Mouse (Mus musculus): ENCODE data around the gene Gm43191. TPM values are rescaled to one million over a fixed set of nuclear protein-coding genes. Genes with fewer than 3 reads are reported as not detected.
"Not testable (repeated sequence)": the region's sequence is repeated elsewhere in the genome, so short reads cannot be mapped to it uniquely, and the experiment has no call there.

Gm43191 gene
- polyA plus RNA-seq, 1 experiment from 2014 or later: not detected

DNA sequence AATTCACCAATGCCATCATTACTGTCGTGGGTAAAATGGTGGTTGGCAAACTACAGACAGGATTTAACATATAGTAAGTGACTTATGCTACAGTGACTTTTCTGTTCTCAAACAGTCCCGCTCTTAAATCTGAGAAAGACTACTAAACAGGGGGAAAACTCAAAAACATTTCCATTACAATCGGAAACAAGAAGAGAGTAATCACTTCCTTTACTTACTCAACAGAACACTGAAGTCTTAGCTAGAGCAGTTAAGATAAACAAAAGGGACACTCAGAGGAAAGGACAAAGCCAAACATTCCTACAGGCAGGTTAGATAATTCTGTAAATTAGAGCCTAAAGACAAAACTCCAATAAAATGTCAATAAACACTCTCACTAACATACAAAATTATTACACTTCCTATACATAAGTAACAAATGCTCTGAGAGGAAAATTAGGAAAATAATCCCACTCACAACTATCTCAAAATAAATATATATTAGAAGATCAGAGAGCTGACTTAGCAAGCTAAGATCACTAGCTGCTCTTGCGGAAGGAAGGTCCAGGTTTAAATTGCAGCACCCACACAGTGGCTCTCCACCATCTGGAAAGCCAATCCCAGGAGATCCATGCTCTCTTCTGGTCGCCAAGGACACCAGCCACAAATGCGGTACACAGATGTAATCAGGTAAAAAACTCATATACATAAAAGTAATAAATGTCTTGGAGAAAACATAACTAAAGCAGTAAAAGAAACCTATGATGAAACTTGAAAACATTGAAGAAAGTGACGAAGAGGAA, 24.7 kb downstream of the Gm43191 start:
- Histone ChIP-seq H3K4me2 (ENCODE audit: low read depth, low read length) (no peak overlapping the region), H3K4me3 (replicated peaks; ENCODE audit: low read length) (no peak overlapping the region), H3K9me3 (replicated peaks; ENCODE audit: control insufficient read depth, low read length) (no peaks in the 10 kb centered on the region), H3K4me1 (ENCODE audit: control insufficient read depth, insufficient read depth, low read length) (peaks cover 21% of the 10 kb centered on the region), H3K27me3 (ENCODE audit: control insufficient read depth, insufficient read depth, low read length) (no peaks in the 10 kb centered on the region), H3K9ac (ENCODE audit: low read length) (no peak overlapping the region), H3K36me3 (ENCODE audit: control insufficient read depth, insufficient read depth, low read length) (no peaks in the 10 kb centered on the region), H3K27ac (ENCODE audit: low read length) (no peak overlapping the region)
- 69% methylated on average over 7 of the region's 7 CpGs for WGBS
- ATAC-seq (ENCODE audit: insufficient read depth, low FRiP score): no peak

DNA sequence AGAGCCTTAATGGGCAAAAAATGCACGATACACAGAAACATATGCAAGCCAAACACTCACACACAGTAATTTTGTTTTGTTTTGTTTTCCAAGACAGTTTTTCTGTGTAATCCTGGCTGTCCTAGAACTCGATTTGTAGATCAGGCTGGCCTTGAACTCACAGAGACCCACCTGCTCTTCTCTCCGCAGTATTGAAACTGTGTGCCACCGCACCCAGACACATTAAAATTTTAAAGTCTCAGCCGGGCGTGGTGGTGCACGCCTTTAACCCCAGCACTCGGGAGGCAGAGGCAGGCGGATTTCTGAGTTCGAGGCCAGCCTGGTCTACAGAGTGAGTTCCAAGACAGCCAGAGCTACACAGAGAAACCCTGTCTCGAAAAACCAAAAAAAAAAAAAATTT, 27.0 kb downstream of the Gm43191 start:
- not testable (repeated sequence) for H3K9me3 ChIP-seq (replicated peaks; ENCODE audit: control insufficient read depth, low read length); H3K4me2 ChIP-seq (ENCODE audit: low read depth, low read length); H3K9ac ChIP-seq (ENCODE audit: low read length); H3K36me3 ChIP-seq (ENCODE audit: control insufficient read depth, insufficient read depth, low read length); H3K27me3 ChIP-seq (ENCODE audit: control insufficient read depth, insufficient read depth, low read length); H3K27ac ChIP-seq (ENCODE audit: low read length); H3K4me1 ChIP-seq (ENCODE audit: control insufficient read depth, insufficient read depth, low read length); ATAC-seq (ENCODE audit: insufficient read depth, low FRiP score); H3K4me3 ChIP-seq (replicated peaks; ENCODE audit: low read length)
- WGBS: 92% methylated on average over 11 of the region's 11 CpGs

DNA sequence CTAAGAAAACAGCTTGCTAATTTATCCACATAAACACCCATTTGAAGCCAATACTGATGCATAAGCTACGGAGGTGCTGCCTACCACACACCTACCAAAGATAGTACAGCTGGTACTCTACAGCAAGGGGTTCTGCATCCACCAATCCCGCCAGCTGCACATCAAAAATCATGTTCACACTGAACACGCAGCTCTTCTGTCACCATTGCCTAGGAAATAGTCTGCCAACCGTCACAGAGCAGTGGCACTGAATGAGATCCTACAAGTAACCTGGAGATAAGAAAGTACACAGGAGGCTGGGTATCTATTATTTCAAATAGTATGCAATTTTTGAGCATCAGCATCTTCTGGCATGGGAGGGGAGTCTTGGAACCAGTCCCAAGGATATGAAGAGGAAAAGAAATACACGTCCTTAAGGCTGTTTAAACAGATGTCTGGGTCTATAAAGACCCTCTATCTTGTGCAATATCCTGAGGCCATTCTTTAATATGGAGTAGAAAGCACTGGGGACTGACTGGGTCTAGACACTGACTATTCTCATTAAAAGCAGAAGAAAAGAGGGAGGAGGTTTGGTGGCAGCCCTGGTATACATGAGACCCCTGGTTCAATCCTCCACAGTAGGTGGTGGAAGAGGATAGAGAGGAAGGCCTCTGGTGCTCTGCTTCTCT, 27.6 kb downstream of the Gm43191 start:
- Histone ChIP-seq H3K4me3 (replicated peaks; ENCODE audit: low read length) (no peak overlapping the region), H3K36me3 (ENCODE audit: control insufficient read depth, insufficient read depth, low read length) (no peaks in the 10 kb centered on the region), H3K27me3 (ENCODE audit: control insufficient read depth, insufficient read depth, low read length) (no peaks in the 10 kb centered on the region), H3K27ac (ENCODE audit: low read length) (no peak overlapping the region), H3K4me2 (ENCODE audit: low read depth, low read length) (no peak overlapping the region), H3K9ac (ENCODE audit: low read length) (no peak overlapping the region), H3K9me3 (replicated peaks; ENCODE audit: control insufficient read depth, low read length) (no peaks in the 10 kb centered on the region), H3K4me1 (ENCODE audit: control insufficient read depth, insufficient read depth, low read length) (peaks cover 6% of the 10 kb centered on the region; the same call in 1 of the 2 replicates)
- 67% methylated on average over 5 of the region's 5 CpGs for WGBS
- no peak for ATAC-seq (ENCODE audit: insufficient read depth, low FRiP score)

DNA sequence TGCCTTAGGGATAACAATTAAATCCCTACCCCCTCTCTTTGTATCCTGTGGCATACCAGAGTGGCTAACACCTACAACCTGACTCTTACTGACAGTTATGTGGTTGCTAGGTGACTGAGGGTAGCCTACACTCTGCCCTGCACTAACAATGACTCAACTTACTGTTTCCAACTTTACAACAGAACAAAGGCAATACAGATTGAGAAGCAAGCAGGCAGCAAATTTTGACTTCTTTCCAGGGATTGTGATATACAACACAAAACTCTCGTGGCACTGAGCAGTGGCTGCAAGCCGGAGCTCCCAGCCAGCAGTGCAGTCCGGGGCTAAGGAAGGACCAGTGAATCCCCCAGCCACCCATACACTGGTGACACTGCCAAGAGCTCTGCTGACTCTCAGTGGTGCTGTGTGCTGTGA, 29.0 kb downstream of the Gm43191 start:
- no peak overlapping the region for H3K27ac ChIP-seq (ENCODE audit: low read length)
- H3K4me1 ChIP-seq (ENCODE audit: control insufficient read depth, insufficient read depth, low read length): peaks cover 6% of the 10 kb centered on the region; the same call in 1 of the 2 replicates
- 61% methylated on average over 3 of the region's 3 CpGs for WGBS
- H3K36me3 ChIP-seq (ENCODE audit: control insufficient read depth, insufficient read depth, low read length): no peaks in the 10 kb centered on the region
- H3K9ac ChIP-seq (ENCODE audit: low read length): no peak overlapping the region
- no peak for ATAC-seq (ENCODE audit: insufficient read depth, low FRiP score)
- H3K4me3 ChIP-seq (replicated peaks; ENCODE audit: low read length): no peak overlapping the region
- no peak overlapping the region for H3K4me2 ChIP-seq (ENCODE audit: low read depth, low read length)
- no peaks in the 10 kb centered on the region for H3K9me3 ChIP-seq (replicated peaks; ENCODE audit: control insufficient read depth, low read length)
- H3K27me3 ChIP-seq (ENCODE audit: control insufficient read depth, insufficient read depth, low read length): no peaks in the 10 kb centered on the region

DNA sequence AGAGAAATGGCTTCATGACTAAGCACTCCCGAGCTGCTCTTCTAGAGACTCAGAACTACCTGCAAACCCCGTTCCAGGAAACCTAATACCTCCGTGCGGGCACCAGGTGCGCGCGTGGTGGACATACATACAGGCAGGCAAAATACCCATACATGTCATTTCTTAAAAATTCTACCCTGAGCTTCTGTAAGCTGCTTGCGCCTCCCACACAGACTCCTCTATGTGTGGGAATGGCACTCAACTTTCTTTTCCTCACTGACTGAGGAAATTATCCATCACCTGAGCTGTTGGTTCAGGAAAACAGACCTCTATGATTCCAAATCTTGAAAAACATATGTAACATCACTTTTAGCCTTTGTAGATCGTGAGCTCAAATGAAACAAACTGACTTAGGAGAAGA, 30.4 kb downstream of the Gm43191 start:
- no peak overlapping the region for H3K4me3 ChIP-seq (replicated peaks; ENCODE audit: low read length)
- H3K36me3 ChIP-seq (ENCODE audit: control insufficient read depth, insufficient read depth, low read length): peaks cover 5% of the 10 kb centered on the region; the same call in 1 of the 2 replicates
- no peaks in the 10 kb centered on the region for H3K27me3 ChIP-seq (ENCODE audit: control insufficient read depth, insufficient read depth, low read length)
- peaks cover 6% of the 10 kb centered on the region; the same call in 1 of the 2 replicates for H3K4me1 ChIP-seq (ENCODE audit: control insufficient read depth, insufficient read depth, low read length)
- 95% methylated on average over 9 of the region's 9 CpGs for WGBS
- no peaks in the 10 kb centered on the region for H3K9me3 ChIP-seq (replicated peaks; ENCODE audit: control insufficient read depth, low read length)
- no peak overlapping the region for H3K4me2 ChIP-seq (ENCODE audit: low read depth, low read length)
- H3K9ac ChIP-seq (ENCODE audit: low read length): no peak overlapping the region
- no peak overlapping the region for H3K27ac ChIP-seq (ENCODE audit: low read length)
- ATAC-seq (ENCODE audit: insufficient read depth, low FRiP score): no peak

DNA sequence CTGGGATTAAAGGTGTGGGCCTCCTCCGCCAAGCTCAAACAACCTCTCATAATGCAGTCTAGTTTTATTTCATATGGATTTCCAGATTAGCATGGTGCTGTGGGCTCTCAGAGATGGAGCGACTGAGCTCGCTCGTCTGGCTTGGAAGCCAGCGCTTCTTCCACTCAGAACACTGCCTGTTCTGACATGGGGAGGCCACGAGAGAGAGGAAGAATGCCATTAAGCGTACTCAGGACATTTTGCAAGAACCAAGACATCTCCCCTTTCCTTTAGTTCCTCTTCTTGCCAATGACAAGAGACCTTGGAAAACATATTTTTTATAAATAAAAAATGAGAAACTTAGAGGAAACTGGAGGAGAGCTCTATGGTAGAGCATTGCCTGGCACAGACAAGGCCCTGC, 32.3 kb downstream of the Gm43191 start:
- H3K9ac ChIP-seq (ENCODE audit: low read length): no peak overlapping the region
- no peak for ATAC-seq (ENCODE audit: insufficient read depth, low FRiP score)
- no peaks in the 10 kb centered on the region for H3K9me3 ChIP-seq (replicated peaks; ENCODE audit: control insufficient read depth, low read length)
- H3K4me2 ChIP-seq (ENCODE audit: low read depth, low read length): no peak overlapping the region
- H3K27ac ChIP-seq (ENCODE audit: low read length): no peak overlapping the region
- H3K27me3 ChIP-seq (ENCODE audit: control insufficient read depth, insufficient read depth, low read length): no peaks in the 10 kb centered on the region
- peaks cover 5% of the 10 kb centered on the region; the same call in 1 of the 2 replicates for H3K36me3 ChIP-seq (ENCODE audit: control insufficient read depth, insufficient read depth, low read length)
- H3K4me3 ChIP-seq (replicated peaks; ENCODE audit: low read length): no peak overlapping the region
- H3K4me1 ChIP-seq (ENCODE audit: control insufficient read depth, insufficient read depth, low read length): peaks cover 5% of the 10 kb centered on the region; the same call in 1 of the 2 replicates
- 89% methylated on average over 7 of the region's 7 CpGs for WGBS

DNA sequence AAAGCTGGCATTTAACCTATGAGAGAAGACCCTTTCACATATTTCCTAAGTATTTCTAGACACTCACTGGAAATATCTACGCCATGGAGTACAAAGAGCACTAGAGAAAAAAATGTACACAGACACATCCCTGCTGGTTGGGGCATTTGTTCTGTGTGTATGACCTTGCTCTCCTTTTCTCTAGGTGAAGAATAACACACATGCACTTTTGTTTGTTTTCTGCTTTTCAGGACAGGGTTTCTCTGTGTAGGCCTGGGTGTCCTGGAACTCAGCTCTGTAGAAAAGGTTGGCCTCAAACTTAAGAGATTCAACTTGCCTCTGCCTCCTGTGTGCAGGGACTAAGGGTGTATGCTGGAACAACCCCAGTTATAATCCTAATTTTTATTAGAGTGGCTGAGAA, 34.7 kb downstream of the Gm43191 start:
- Histone ChIP-seq H3K27me3 (ENCODE audit: control insufficient read depth, insufficient read depth, low read length) (no peaks in the 10 kb centered on the region), H3K4me3 (replicated peaks; ENCODE audit: low read length) (no peak overlapping the region), H3K36me3 (ENCODE audit: control insufficient read depth, insufficient read depth, low read length) (peaks cover 11% of the 10 kb centered on the region; the same call in 1 of the 2 replicates), H3K9me3 (replicated peaks; ENCODE audit: control insufficient read depth, low read length) (no peaks in the 10 kb centered on the region), H3K27ac (ENCODE audit: low read length) (no peak overlapping the region), H3K4me1 (ENCODE audit: control insufficient read depth, insufficient read depth, low read length) (no peaks in the 10 kb centered on the region), H3K4me2 (ENCODE audit: low read depth, low read length) (no peak overlapping the region), H3K9ac (ENCODE audit: low read length) (no peak overlapping the region)
- ATAC-seq (ENCODE audit: insufficient read depth, low FRiP score): no peak
- 87% methylated on average over 1 of the region's 1 CpGs for whole genome bisulfite sequencing

DNA sequence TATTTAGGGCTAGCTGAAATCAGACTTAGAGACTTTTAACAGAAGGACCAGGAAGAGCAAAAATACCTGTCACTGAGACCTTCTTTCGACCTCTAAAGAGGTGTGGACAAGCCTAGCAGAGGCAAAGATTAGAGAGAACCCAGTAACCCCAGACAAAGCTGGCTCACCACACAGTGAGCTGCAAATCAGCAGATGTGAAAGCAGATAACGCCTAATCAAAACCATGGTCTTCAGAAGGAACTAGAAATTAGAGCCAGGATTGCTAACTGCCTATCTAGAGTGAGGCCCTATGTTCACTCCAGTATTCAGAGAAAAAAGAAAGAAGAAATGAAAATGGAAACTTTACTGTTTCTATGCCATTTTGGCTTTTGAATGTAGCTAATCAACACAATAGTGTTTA, 38.7 kb downstream of the Gm43191 start:
- Histone ChIP-seq H3K4me3 (replicated peaks; ENCODE audit: low read length) (no peak overlapping the region), H3K27me3 (ENCODE audit: control insufficient read depth, insufficient read depth, low read length) (no peaks in the 10 kb centered on the region), H3K27ac (ENCODE audit: low read length) (no peak overlapping the region), H3K4me1 (ENCODE audit: control insufficient read depth, insufficient read depth, low read length) (no peaks in the 10 kb centered on the region), H3K9me3 (replicated peaks; ENCODE audit: control insufficient read depth, low read length) (no peaks in the 10 kb centered on the region), H3K36me3 (ENCODE audit: control insufficient read depth, insufficient read depth, low read length) (peaks cover 16% of the 10 kb centered on the region; the same call in 1 of the 2 replicates), H3K9ac (ENCODE audit: low read length) (no peak overlapping the region), H3K4me2 (ENCODE audit: low read depth, low read length) (no peak overlapping the region)
- no peak for ATAC-seq (ENCODE audit: insufficient read depth, low FRiP score)
- 84% methylated on average over 2 of the region's 2 CpGs for WGBS

DNA sequence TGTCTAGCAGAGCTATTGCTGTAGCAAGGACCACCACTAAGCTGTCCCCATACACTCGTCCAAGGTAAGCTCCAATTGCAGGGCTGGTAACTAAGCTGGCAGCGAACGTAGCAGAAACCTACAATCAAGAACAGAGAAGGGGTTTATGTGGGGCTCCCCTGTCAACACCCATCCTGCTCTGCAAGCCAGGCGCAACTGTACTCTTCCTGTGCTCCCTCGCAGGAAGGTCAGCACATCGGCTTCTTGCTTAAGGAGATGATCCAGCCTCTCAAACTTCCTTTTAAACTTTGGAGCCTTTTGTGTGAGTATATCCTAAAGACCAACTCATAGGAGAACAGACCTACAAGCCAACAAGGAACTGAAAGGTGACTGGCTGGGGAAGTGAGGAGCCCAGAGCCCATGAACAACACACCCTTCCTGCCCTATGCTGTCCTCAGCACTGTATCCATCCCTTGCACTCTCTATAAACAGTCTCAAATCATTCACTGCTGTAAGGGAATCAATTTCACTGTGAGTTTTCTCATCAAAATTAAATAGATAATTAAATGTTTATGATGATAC, 39.2 kb downstream of the Gm43191 start:
- Histone ChIP-seq H3K36me3 (ENCODE audit: control insufficient read depth, insufficient read depth, low read length) (peaks cover 16% of the 10 kb centered on the region; the same call in 1 of the 2 replicates), H3K9ac (ENCODE audit: low read length) (no peak overlapping the region), H3K9me3 (replicated peaks; ENCODE audit: control insufficient read depth, low read length) (no peaks in the 10 kb centered on the region), H3K4me2 (ENCODE audit: low read depth, low read length) (no peak overlapping the region), H3K4me3 (replicated peaks; ENCODE audit: low read length) (no peak overlapping the region), H3K27me3 (ENCODE audit: control insufficient read depth, insufficient read depth, low read length) (no peaks in the 10 kb centered on the region), H3K4me1 (ENCODE audit: control insufficient read depth, insufficient read depth, low read length) (no peaks in the 10 kb centered on the region), H3K27ac (ENCODE audit: low read length) (no peak overlapping the region)
- no peak for ATAC-seq (ENCODE audit: insufficient read depth, low FRiP score)
- 91% methylated on average over 6 of the region's 6 CpGs for WGBS
